Mouse (Mus musculus): Measurements from ENCODE around the gene Chuk. TPM values are rescaled to one million over a fixed set of nuclear protein-coding genes. Genes with fewer than 3 reads are reported as not detected.
"Not testable (repeated sequence)": the region's sequence is repeated elsewhere in the genome, so short reads cannot be mapped to it uniquely, and the experiment has no call there.

Gene Chuk
- polyA plus RNA-seq, 1 experiment = not detected

DNA sequence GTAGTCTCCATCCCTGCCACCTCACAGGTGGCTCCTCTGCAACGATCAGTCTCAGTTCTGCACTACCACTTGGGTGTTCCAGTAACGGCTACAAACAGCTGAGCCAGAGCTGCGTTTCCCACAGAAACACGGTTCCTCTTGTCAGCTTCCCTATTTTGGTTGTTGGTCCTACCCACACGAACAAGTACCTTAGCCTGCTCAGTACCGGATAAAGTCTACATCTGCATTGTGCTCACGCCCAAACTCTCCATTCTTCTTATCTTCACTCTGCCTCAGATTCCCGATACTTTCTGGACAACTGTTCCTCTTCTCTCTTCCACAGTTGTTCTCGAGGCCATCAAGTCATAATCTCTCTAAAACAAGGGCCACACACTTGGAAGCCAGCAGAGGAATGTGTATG lies 37.1 kb upstream of the Chuk start:
- TF ChIP-seq POLR2A (IDR thresholded peaks at IDR 0.05; ENCODE audit: insufficient read depth, low read depth, low read length) = no peak
- TF ChIP-seq CTCF (IDR thresholded peaks at IDR 0.05; ENCODE audit: insufficient read depth, low read depth, low read length) = no peak
- H3K27ac ChIP-seq (ENCODE audit: insufficient read depth, low read depth, low read length) = no peak overlapping the region
- WGBS = 91% methylated on average over 9 of the region's 9 CpGs
- H3K4me3 ChIP-seq (ENCODE audit: insufficient read depth, low read depth, low read length) = no peak overlapping the region
- H3K4me1 ChIP-seq (ENCODE audit: control insufficient read depth, insufficient read depth, low read length) = peaks cover 9% of the 10 kb centered on the region; the same call in 1 of the 2 replicates

- no peak for TF ChIP-seq POLR2A (IDR thresholded peaks at IDR 0.05; ENCODE audit: insufficient read depth, low read depth, low read length)
- no peak for TF ChIP-seq CTCF (IDR thresholded peaks at IDR 0.05; ENCODE audit: insufficient read depth, low read depth, low read length)
- Histone ChIP-seq H3K4me1 (ENCODE audit: control insufficient read depth, insufficient read depth, low read length) (no peaks in the 10 kb centered on the region), H3K4me3 (ENCODE audit: insufficient read depth, low read depth, low read length) (no peak overlapping the region), H3K27ac (ENCODE audit: insufficient read depth, low read depth, low read length) (no peak overlapping the region)
- 26% methylated on average over 7 of the region's 7 CpGs for WGBS
These were observed 28.7 kb upstream of the Chuk start for GRCm38 (mm10) chr19:44135960-44136485.

DNA sequence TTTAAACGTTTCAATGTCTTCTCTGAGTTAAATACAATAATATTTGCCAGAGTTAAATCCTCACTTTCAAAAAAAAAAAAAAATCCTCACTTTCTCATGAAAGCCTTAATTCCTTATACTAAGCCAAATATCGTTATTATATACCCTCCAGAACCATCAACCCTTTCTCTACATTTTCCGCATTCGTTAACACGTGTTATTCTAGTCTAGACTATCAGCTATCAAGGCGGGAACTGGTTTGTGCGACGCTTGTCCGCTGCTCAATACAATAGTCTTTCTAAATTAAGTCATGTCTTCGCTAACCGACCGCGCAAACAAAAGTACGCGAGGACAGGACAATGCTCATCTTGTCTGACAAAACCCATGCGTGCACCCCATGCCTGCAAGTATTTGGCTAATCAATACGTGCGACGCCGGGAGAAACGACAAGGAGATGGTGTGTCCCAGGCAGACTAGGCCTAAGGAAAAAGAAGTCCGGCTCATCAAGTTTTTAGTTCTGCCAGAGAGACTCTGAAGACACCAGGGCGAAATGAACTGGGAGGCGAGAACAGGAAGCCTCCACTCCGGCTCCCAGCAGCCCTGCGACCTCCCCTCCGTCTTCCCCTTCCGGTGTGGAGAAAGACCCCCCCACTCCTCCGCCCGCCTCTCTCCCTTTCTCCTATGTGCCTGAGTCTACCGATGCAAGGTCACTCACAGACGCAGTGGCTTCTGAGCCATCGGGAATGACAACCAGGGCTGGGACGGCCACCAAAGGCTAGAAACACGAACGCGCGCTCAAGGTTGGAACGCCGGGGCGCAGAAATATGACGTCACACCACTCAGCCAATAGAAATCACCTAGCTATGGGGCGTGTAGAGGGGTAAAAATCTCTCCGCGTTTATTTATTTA lies 28.0 kb upstream of the Chuk start, which contains the start of gene Cwf19l1:
Cwf19l1 (minus strand) TSS at position 805 of the 888 bp plus-strand sequence.
- TF ChIP-seq POLR2A (IDR thresholded peaks at IDR 0.05; ENCODE audit: insufficient read depth, low read depth, low read length) (peak; percentile 38; the same call in 1 of the 2 replicates), CTCF (IDR thresholded peaks at IDR 0.05; ENCODE audit: insufficient read depth, low read depth, low read length) (no peak)
- peak within 1 kb of the TSS; percentile 90 for H3K4me3 ChIP-seq (ENCODE audit: insufficient read depth, low read depth, low read length)
- peak within 1 kb of the TSS; percentile 87 for H3K27ac ChIP-seq (ENCODE audit: insufficient read depth, low read depth, low read length)
- H3K4me1 ChIP-seq (ENCODE audit: control insufficient read depth, insufficient read depth, low read length) = no peaks in the 10 kb centered on the region
- under 1% methylated on average over 45 of the region's 45 CpGs for WGBS

GRCm38 (mm10) chr19:44132917-44133316 lies 25.6 kb upstream of the Chuk start:
- H3K27ac ChIP-seq (ENCODE audit: insufficient read depth, low read depth, low read length) = no peak overlapping the region
- H3K4me3 ChIP-seq (ENCODE audit: insufficient read depth, low read depth, low read length) = no peak overlapping the region
- TF ChIP-seq POLR2A (IDR thresholded peaks at IDR 0.05; ENCODE audit: insufficient read depth, low read depth, low read length) (no peak), CTCF (IDR thresholded peaks at IDR 0.05; ENCODE audit: insufficient read depth, low read depth, low read length) (no peak)
- no peaks in the 10 kb centered on the region for H3K4me1 ChIP-seq (ENCODE audit: control insufficient read depth, insufficient read depth, low read length)
- 88% methylated on average over 5 of the region's 5 CpGs for WGBS

DNA sequence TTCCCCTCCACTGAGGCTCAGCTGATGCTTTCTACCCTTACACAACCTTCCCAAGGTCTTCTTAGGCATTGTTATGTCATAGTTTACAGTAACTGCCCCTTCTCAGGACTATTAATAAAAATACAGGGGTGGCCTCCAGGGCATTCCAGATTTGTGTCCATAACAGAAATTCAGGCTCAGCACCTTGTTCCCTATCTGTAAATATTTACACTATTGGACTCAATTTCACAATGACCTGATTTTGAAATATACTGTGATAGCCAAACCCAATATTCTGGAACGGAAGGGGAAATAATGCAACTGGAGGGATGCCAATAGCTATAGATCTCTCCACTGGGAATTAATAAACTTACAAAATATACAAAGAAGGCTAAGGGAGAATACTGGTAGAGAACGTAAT lies 21.3 kb upstream of the Chuk start:
- TF ChIP-seq POLR2A (IDR thresholded peaks at IDR 0.05; ENCODE audit: insufficient read depth, low read depth, low read length) = no peak
- no peak for TF ChIP-seq CTCF (IDR thresholded peaks at IDR 0.05; ENCODE audit: insufficient read depth, low read depth, low read length)
- H3K27ac ChIP-seq (ENCODE audit: insufficient read depth, low read depth, low read length) = no peak overlapping the region
- no peaks in the 10 kb centered on the region for H3K4me1 ChIP-seq (ENCODE audit: control insufficient read depth, insufficient read depth, low read length)
- 91% methylated on average over 2 of the region's 2 CpGs for WGBS
- H3K4me3 ChIP-seq (ENCODE audit: insufficient read depth, low read depth, low read length) = no peak overlapping the region

DNA sequence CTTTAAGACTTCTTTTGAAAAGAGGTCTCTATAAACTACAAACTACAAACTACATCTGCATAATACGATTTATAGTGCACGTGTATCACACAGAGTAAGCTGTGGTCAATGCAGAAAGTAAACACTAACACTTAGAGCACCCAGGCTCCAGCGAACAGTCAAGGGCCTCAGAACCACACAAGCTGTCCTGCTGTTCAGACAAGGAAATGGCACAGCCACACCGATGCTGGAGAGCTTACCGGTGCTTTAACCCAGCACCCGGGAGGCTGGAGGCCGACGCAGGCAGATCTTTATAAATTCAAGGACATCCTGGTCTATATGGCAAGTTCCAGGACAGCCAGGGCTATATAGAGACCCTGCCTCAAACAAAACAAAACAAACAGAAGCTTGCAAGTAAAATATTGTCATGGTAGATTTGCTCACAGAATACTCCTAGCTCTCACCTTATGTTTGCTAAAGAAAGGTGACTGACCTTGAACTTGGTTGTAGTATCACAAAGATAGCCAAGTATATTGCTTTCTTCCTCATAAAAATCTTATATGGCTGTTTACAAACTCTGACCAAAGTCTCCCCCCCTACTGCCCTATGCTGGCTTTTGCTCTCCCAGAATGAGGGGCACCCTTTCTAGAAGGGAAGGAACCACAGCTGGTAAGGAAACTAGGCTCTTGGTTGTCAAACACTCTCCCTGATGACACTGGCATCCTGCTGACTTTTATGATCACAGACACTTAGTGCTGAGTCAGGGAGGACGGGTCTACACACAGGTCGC lies 20.6 kb upstream of the Chuk start:
- WGBS = 96% methylated on average over 10 of the region's 10 CpGs

DNA sequence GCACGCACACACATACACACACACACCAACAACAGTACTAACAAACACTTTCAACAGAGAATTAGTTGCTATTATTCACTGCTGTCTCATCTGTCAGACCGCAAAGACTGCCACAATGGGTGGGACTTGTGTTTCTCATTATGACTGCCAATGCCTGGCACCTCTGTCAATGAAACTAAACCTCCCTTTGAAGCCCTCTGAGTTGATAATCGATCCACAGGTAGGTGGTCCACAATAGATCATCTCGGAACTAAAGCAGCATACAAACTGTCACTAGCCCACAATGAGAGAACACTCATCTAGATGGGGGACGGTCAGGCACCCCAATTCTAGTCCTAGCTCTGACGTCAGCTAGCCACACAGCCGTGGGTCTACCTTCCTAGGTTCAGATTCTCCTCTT lies 13.9 kb upstream of the Chuk start:
- no peaks in the 10 kb centered on the region for H3K4me1 ChIP-seq (ENCODE audit: control insufficient read depth, insufficient read depth, low read length)
- no peak overlapping the region for H3K4me3 ChIP-seq (ENCODE audit: insufficient read depth, low read depth, low read length)
- TF ChIP-seq CTCF (IDR thresholded peaks at IDR 0.05; ENCODE audit: insufficient read depth, low read depth, low read length) = no peak
- no peak for TF ChIP-seq POLR2A (IDR thresholded peaks at IDR 0.05; ENCODE audit: insufficient read depth, low read depth, low read length)
- WGBS = 91% methylated on average over 7 of the region's 7 CpGs
- no peak overlapping the region for H3K27ac ChIP-seq (ENCODE audit: insufficient read depth, low read depth, low read length)

More for the DNA sequence above, 20.6 kb upstream of the Chuk start:
- no peaks in the 10 kb centered on the region for H3K4me1 ChIP-seq (ENCODE audit: control insufficient read depth, insufficient read depth, low read length)
- H3K4me3 ChIP-seq (ENCODE audit: insufficient read depth, low read depth, low read length) = no peak overlapping the region
- H3K27ac ChIP-seq (ENCODE audit: insufficient read depth, low read depth, low read length) = no peak overlapping the region
- TF ChIP-seq POLR2A (IDR thresholded peaks at IDR 0.05; ENCODE audit: insufficient read depth, low read depth, low read length) (no peak), CTCF (IDR thresholded peaks at IDR 0.05; ENCODE audit: insufficient read depth, low read depth, low read length) (no peak)

DNA sequence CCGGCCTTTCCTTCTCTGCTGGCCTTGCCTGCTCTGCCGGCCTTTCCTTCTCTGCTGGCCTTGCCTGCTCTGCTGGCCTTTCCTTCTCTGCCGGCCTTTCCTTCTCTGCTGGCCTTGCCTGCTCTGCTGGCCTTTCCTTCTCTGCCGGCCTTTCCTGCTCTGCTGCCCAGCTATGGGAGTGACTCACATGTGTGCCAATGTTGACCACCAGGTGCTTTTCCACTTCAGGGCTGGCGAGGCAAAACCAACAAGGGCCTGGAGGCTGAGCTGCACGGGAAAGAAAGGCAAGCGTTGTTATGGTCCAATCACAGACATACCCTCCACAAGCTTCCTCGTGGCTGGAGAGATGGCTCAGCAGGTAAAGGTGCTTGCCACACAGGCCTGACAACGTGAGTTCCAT lies 13.4 kb upstream of the Chuk start:
- not testable (repeated sequence) for H3K27ac ChIP-seq (ENCODE audit: insufficient read depth, low read depth, low read length); H3K4me3 ChIP-seq (ENCODE audit: insufficient read depth, low read depth, low read length); H3K4me1 ChIP-seq (ENCODE audit: control insufficient read depth, insufficient read depth, low read length)
- WGBS = 93% methylated on average over 9 of the region's 9 CpGs

- no peak for TF ChIP-seq POLR2A (IDR thresholded peaks at IDR 0.05; ENCODE audit: insufficient read depth, low read depth, low read length)
- no peak for TF ChIP-seq CTCF (IDR thresholded peaks at IDR 0.05; ENCODE audit: insufficient read depth, low read depth, low read length)
- Histone ChIP-seq H3K27ac (ENCODE audit: insufficient read depth, low read depth, low read length) (no peak overlapping the region), H3K4me1 (ENCODE audit: control insufficient read depth, insufficient read depth, low read length) (no peaks in the 10 kb centered on the region), H3K4me3 (ENCODE audit: insufficient read depth, low read depth, low read length) (no peak overlapping the region)
These were observed 10.5 kb upstream of the Chuk start for GRCm38 (mm10) chr19:44117793-44118192.
